Mouse (Mus musculus) kidney, postnatal 0 days (tissue): ENCODE data around the gene Vwa3b. TPM values are rescaled to one million over a fixed set of nuclear protein-coding genes. Genes with fewer than 3 reads are reported as not detected.

ENCODE experiments used
- ATAC-seq: fragments of 200-750 bp; cut with Nextera tagmentation; replicated peaks from 2 replicates; pipeline ENCODE4 v1.8.0; 2017; ENCODE audit warnings: low read depth, moderate number of reproducible peaks, moderate TSS enrichment, moderate library complexity; ENCODE audit not compliant: low FRiP score
- DNase-seq: peaks from one replicate; pipeline ENCODE4 v3.0.0-alpha.2; 2016; ENCODE audit warnings: low spot score
- H3K27ac ChIP-seq: fragments of 300-500 bp; sonication (generic); 2 replicates; pipeline ENCODE4 v1.5.1; 2014; ENCODE audit warnings: mild to moderate bottlenecking
- H3K27me3 ChIP-seq: fragments of 300-500 bp; sonication (generic); 2 replicates; pipeline ENCODE4 v1.6.1; 2014; ENCODE audit warnings: low read length, mixed read lengths; ENCODE audit not compliant: insufficient read depth
- H3K36me3 ChIP-seq: fragments of 300-500 bp; sonication (generic); 2 replicates; pipeline ENCODE4 v1.6.1; 2014; ENCODE audit warnings: low read length, mixed read lengths; ENCODE audit not compliant: insufficient read depth
- H3K4me1 ChIP-seq: fragments of 300-500 bp; sonication (generic); replicated peaks from 2 replicates; pipeline ENCODE4 v1.6.1; 2014; ENCODE audit warnings: antibody characterized with exemption, low read length, mixed read lengths; ENCODE audit not compliant: insufficient read depth
- H3K4me2 ChIP-seq: fragments of 300-500 bp; sonication (generic); 2 replicates; pipeline ENCODE4 v1.6.1; 2014; ENCODE audit warnings: mild to moderate bottlenecking, low read length, moderate library complexity, mixed read lengths
- H3K4me3 ChIP-seq: fragments of 300-500 bp; sonication (generic); replicated peaks from 2 replicates; pipeline ENCODE4 v1.5.1; 2014; ENCODE audit warnings: low read depth, low read length
- H3K9ac ChIP-seq: fragments of 300-500 bp; sonication (generic); 2 replicates; pipeline ENCODE4 v1.6.1; 2014; ENCODE audit warnings: low read depth, low read length
- H3K9me3 ChIP-seq: fragments of 300-500 bp; sonication (generic); replicated peaks from 2 replicates; pipeline ENCODE4 v1.6.1; 2016; ENCODE audit warnings: low read length, inconsistent platforms, mixed read lengths
- CTCF ChIP-seq: IDR thresholded peaks from 2 replicates; pipeline ENCODE4 v1.5.1; 2016; ENCODE audit warnings: antibody characterized with exemption, low read depth, mild to moderate bottlenecking, moderate library complexity
- WGBS: fragments of 180-500 bp; shearing (Covaris S2); extraction: QIAGEN DNeasy Blood & Tissue Kit; methylation state at CpG from one replicate; pipeline ENCODE4 v1.1.7; 2014; 5-methylcytosine and 5-hydroxymethylcytosine counted together
- polyA plus RNA-seq: library from polyadenylated mRNA; unstranded; fragments of >200 nt; fragmentation: Nextera tagmentation; extraction: Ambion mirVana; gene quantifications from 2 replicates; pipeline ENCODE4 v1.2.1, GENCODE M21; 2015

The Vwa3b gene
- polyA plus RNA-seq, 1 experiment from 2014 or later, result 0.24 TPM

DNA sequence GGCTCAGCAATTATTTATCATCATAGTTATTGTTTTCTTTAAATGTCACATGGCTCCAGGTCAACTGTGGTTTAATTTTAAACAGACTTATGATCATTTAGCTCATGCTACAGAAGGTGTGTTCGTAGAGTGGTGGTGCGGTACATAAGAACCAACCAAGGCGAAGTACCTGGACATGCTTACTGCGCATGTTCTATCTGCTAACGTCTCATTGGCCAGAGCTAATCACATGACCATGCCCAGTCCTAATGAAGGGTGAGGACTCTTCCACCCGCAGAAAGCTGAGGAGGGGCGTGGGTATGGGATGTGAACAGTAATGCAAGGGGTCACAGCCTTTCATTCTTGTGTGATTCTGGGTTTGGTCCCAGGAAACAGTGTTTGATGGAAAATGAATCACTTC, 49.4 kb downstream of the Vwa3b start:
- 88% methylated on average over 7 of the region's 7 CpGs for WGBS
- DNase-seq (no peak), ATAC-seq (no peak)
- no peaks in the 10 kb centered on the region for H3K4me1 ChIP-seq
- H3K27me3 ChIP-seq, result no peaks in the 10 kb centered on the region
- H3K4me2 ChIP-seq, result no peak overlapping the region
- no peaks in the 10 kb centered on the region for H3K9me3 ChIP-seq
- H3K4me3 ChIP-seq, result no peak overlapping the region
- no peak overlapping the region for H3K9ac ChIP-seq
- no peak for TF ChIP-seq CTCF
- H3K27ac ChIP-seq, result no peak overlapping the region
- H3K36me3 ChIP-seq, result no peaks in the 10 kb centered on the region

DNA sequence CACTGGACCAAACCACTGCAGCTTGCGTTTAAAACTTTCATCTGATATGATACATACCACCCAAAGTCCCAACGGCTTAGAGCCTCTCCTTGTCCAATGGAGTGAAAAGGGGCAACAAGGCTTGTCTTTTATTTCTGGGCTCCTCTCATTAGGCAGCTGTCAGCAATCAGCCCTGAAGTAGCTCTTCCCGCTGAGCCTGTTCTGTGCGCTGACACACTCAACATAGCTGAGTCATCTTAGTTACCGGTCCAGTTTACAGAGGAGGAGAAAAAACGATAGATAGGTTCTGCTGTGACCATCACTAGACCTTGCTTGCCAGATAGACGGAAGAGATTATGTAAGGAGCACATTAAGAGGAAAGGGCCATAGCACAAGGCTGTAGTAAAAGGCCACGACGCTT, 50.9 kb downstream of the Vwa3b start:
- no peak overlapping the region for H3K4me3 ChIP-seq
- WGBS, result 72% methylated on average over 9 of the region's 9 CpGs
- ATAC-seq (no peak), DNase-seq (no peak)
- no peaks in the 10 kb centered on the region for H3K36me3 ChIP-seq
- no peaks in the 10 kb centered on the region for H3K27me3 ChIP-seq
- H3K4me1 ChIP-seq, result no peaks in the 10 kb centered on the region
- no peak for TF ChIP-seq CTCF
- no peaks in the 10 kb centered on the region for H3K9me3 ChIP-seq
- no peak overlapping the region for H3K27ac ChIP-seq
- no peak overlapping the region for H3K4me2 ChIP-seq
- H3K9ac ChIP-seq, result no peak overlapping the region

DNA sequence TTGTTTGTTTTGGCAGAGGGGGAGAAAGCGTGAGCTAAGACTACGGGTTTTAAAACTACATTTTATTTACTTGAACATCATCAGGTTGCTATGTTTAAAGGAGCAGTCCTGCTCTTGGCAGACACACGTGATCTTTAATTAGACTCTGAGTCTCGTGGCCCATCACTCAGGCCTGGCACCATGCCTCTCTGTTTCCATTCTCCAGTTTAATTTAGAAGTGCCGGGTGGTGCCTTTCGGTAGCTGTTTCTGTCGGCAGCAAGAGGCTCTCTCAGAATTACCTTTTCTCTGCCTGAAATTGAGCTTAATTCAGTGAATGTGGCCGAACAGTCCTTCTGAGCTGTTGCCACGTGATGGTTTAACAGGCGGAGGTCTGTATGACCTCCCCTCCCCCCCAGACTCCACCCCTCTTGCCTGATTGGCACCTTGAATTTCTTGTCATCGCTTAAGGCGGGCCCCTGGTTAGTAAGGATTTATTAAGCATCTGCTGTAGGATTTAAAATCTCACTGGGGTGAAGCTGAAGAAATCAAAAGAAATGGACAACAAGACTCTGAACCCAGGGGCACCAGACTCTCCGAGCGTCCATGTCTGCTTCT, 51.7 kb downstream of the Vwa3b start:
- no peak overlapping the region for H3K9ac ChIP-seq
- WGBS, result 52% methylated on average over 14 of the region's 14 CpGs
- H3K4me1 ChIP-seq, result no peaks in the 10 kb centered on the region
- H3K36me3 ChIP-seq, result no peaks in the 10 kb centered on the region
- TF ChIP-seq CTCF, result no peak
- no peak overlapping the region for H3K4me3 ChIP-seq
- H3K27ac ChIP-seq, result no peak overlapping the region
- H3K4me2 ChIP-seq, result no peak overlapping the region
- ATAC-seq (no peak), DNase-seq (no peak)
- no peaks in the 10 kb centered on the region for H3K9me3 ChIP-seq
- no peaks in the 10 kb centered on the region for H3K27me3 ChIP-seq

DNA sequence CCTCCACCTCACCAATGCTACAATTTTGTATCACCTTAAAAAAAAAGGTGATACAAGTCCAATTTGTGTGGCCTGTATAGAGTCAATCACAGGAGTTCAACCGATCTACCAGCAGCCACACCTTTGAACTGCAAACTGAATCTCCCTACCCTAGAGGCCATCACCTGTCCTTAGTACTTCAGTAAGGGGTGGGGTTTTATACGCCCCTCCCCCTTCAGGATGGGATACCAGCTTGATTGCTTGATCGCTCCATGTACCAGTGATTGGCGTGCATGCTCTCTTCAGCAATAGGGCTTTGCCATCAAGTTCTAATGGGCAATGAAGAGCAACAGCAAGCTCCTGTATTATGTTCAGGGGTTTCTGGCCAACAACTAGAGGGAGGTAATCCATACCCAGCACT, 54.0 kb downstream of the Vwa3b start:
- H3K4me2 ChIP-seq, result no peak overlapping the region
- DNase-seq (no peak), ATAC-seq (no peak)
- no peaks in the 10 kb centered on the region for H3K4me1 ChIP-seq
- 81% methylated on average over 4 of the region's 4 CpGs for WGBS
- H3K27me3 ChIP-seq, result no peaks in the 10 kb centered on the region
- H3K36me3 ChIP-seq, result no peaks in the 10 kb centered on the region
- no peak overlapping the region for H3K9ac ChIP-seq
- no peak overlapping the region for H3K4me3 ChIP-seq
- no peak overlapping the region for H3K27ac ChIP-seq
- no peak for TF ChIP-seq CTCF
- no peaks in the 10 kb centered on the region for H3K9me3 ChIP-seq

DNA sequence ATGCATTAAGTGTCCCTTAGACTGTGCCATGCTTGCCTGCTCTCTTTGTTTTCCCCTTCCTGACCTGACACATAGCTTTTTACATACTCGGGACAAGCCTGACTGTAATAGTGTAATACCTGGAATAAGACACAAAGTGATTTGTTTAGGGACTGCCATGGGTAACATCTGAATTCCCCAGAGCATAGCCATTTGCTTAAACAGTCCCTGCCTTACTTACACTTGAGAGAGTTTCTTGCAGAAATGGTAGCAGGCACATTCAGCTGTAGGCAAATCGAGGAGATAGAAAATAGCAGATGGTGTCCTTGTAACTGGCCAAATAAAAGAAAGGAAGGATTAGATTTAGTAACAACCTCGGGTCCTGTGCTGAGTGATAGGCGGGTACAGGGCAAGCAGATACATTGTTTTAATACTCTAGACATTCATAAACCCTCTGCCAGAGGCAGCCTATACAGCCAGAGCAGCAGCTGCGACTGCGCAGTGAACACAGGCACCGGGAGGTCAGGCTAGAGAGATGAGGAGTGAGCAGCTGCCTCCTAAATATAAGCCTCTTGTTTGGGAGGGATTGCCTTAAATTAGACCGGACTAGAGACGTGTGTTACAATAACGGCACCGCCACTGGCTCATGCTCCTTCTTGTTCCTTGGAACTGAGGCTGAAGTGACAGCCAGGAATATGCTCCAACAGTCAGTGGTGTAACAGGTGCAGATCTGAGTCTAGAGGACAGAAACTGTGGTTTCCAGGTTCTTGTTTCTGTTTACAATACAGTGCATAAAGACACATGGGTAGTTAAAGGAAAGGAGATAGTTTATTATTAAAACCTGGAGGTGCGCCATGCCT, 55.2 kb downstream of the Vwa3b start:
- DNase-seq, result no peak
- no peaks in the 10 kb centered on the region for H3K9me3 ChIP-seq
- H3K4me3 ChIP-seq, result no peak overlapping the region
- no peak overlapping the region for H3K4me2 ChIP-seq
- no peaks in the 10 kb centered on the region for H3K36me3 ChIP-seq
- WGBS, result 72% methylated on average over 12 of the region's 12 CpGs
- ATAC-seq, result no peak
- no peak overlapping the region for H3K9ac ChIP-seq
- no peak overlapping the region for H3K27ac ChIP-seq
- no peaks in the 10 kb centered on the region for H3K4me1 ChIP-seq
- TF ChIP-seq CTCF, result no peak
- H3K27me3 ChIP-seq, result no peaks in the 10 kb centered on the region

DNA sequence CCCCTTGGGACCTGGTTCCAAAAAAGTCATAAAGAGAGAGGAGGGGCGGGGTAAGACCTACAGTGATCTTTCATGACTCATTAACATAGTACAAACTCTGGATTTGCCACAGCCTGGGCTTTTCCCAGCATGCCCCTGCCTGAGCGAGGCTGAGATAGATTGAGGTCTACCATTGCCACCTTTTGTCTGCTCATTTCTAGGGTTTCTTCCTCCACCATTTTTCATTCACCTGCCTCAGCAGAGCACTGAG, 55.7 kb downstream of the Vwa3b start:
- ATAC-seq, result no peak
- DNase-seq, result no peak
- H3K4me2 ChIP-seq, result no peak overlapping the region
- H3K36me3 ChIP-seq, result no peaks in the 10 kb centered on the region
- H3K9me3 ChIP-seq, result no peaks in the 10 kb centered on the region
- 74% methylated on average over 2 of the region's 2 CpGs for WGBS
- no peaks in the 10 kb centered on the region for H3K4me1 ChIP-seq
- no peaks in the 10 kb centered on the region for H3K27me3 ChIP-seq
- H3K27ac ChIP-seq, result no peak overlapping the region
- H3K9ac ChIP-seq, result no peak overlapping the region
- TF ChIP-seq CTCF, result no peak
- H3K4me3 ChIP-seq, result no peak overlapping the region

DNA sequence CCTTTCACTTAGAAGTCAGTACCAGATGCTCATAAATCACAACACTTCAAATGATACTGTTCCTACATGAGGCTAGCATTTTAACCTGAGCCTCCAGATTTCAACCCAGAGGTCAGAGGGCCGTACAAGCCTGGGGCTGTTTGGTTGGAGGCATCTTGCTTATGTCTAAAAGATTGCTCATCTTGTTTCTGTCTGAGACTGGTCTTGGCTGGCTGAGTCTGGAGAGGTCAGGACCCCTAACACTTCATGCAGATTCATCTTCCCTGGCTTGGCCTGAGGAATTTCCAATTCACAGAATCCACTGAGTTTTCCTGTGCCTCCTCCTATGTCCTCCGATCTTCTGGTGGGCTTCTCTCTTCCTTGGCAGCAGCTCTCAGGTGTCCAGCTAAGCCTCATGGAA, 57.7 kb downstream of the Vwa3b start:
- no peak for ATAC-seq
- WGBS, result 23% methylated on average over 2 of the region's 2 CpGs
- no peak overlapping the region for H3K4me2 ChIP-seq

More for the DNA sequence above, 57.7 kb downstream of the Vwa3b start:
- H3K9me3 ChIP-seq, result no peaks in the 10 kb centered on the region
- no peaks in the 10 kb centered on the region for H3K36me3 ChIP-seq
- H3K27ac ChIP-seq, result no peak overlapping the region
- no peak overlapping the region for H3K4me3 ChIP-seq
- DNase-seq, result peak; percentile 18
- no peaks in the 10 kb centered on the region for H3K27me3 ChIP-seq
- no peak for TF ChIP-seq CTCF
- H3K4me1 ChIP-seq, result no peaks in the 10 kb centered on the region
- no peak overlapping the region for H3K9ac ChIP-seq
